Mouse (Mus musculus) CH12.LX (cell line): ENCODE data around the gene Exoc3l2. TPM values are rescaled to one million over a fixed set of nuclear protein-coding genes. Genes with fewer than 3 reads are reported as not detected.

Experiments used
- DNase-seq: peaks from one replicate; pipeline ENCODE4 v3.0.0-alpha.2; 2013; ENCODE audit errors: extremely low read depth
- H3K27ac ChIP-seq: 2 replicates; pipeline ENCODE4 v1.5.1; 2012; ENCODE audit warnings: low read depth, mild to moderate bottlenecking, control low read depth, moderate library complexity; ENCODE audit not compliant: insufficient read depth
- H3K27me3 ChIP-seq: replicated peaks from 2 replicates; pipeline ENCODE3; 2012; ENCODE audit warnings: inconsistent platforms
- H3K36me3 ChIP-seq, 2 experiments: replicated peaks in 1 of 2; 2 replicates each; pipeline versions ENCODE3 to v1.6.1; 2012; ENCODE audit warnings: inconsistent platforms in 1 of 2, low read length in 1 of 2, mild to moderate bottlenecking in 1 of 2, mixed read lengths in 1 of 2, moderate library complexity in 1 of 2; ENCODE audit not compliant: control insufficient read depth in 1 of 2, insufficient read depth in 1 of 2
- H3K4me1 ChIP-seq, 2 experiments: 2 replicates each; pipeline ENCODE4 v1.6.1; 2012; ENCODE audit warnings: inconsistent platforms in 1 of 2, moderate library complexity in 1 of 2; ENCODE audit not compliant: insufficient read depth in 2 of 2, control insufficient read depth in 1 of 2
- H3K4me2 ChIP-seq: 2 replicates; pipeline ENCODE4 v1.6.1; 2012; ENCODE audit warnings: low read depth, mild to moderate bottlenecking, control low read depth; ENCODE audit not compliant: poor library complexity, insufficient read depth, severe bottlenecking
- H3K4me3 ChIP-seq, 3 experiments: fragments of 150-350 bp in 1 of 3; sonication (generic) in 1 of 3; replicated peaks in 1 of 3; 2 replicates each; pipeline versions ENCODE3 to v1.5.1; 2011 to 2012; ENCODE audit warnings: low read depth in 2 of 3, low read length in 2 of 3, mild to moderate bottlenecking in 2 of 3, moderate library complexity in 2 of 3, control low read depth in 1 of 3, improper control_type of control experiment in 1 of 3, inconsistent platforms in 1 of 3, mixed read lengths in 1 of 3; ENCODE audit not compliant: poor library complexity in 1 of 3
- H3K79me2 ChIP-seq: replicated peaks from 2 replicates; pipeline ENCODE4 v1.6.1; 2012; ENCODE audit warnings: mild to moderate bottlenecking, moderate library complexity; ENCODE audit not compliant: control insufficient read depth, poor library complexity, insufficient read depth, severe bottlenecking; ENCODE audit errors: extremely low read depth
- H3K9ac ChIP-seq: 2 replicates; pipeline ENCODE4 v1.6.1; 2012; ENCODE audit warnings: low read depth, mild to moderate bottlenecking, control low read depth, moderate library complexity; ENCODE audit not compliant: insufficient read depth
- H3K9me3 ChIP-seq: replicated peaks from 2 replicates; pipeline ENCODE3; 2012; ENCODE audit warnings: low read length, inconsistent platforms, mixed read lengths
- ELF1 ChIP-seq: IDR thresholded peaks from 2 replicates; pipeline ENCODE4 v1.6.1; 2014; ENCODE audit warnings: low read depth, mild to moderate bottlenecking, inconsistent platforms, low read length, improper control_type of control experiment
- HCFC1 ChIP-seq: IDR thresholded peaks from 2 replicates; pipeline ENCODE4 v1.6.1; 2012; ENCODE audit warnings: low read depth, mild to moderate bottlenecking, inconsistent platforms, low read length, improper control_type of control experiment
- JUND ChIP-seq: conservative IDR thresholded peaks from 2 replicates; pipeline ENCODE4 v1.6.1; 2011; ENCODE audit warnings: low read depth, low read length, improper control_type of control experiment
- KAT2A ChIP-seq: IDR thresholded peaks from 2 replicates; pipeline ENCODE4 v1.6.1; 2012; ENCODE audit warnings: low read length, improper control_type of control experiment, inconsistent platforms; ENCODE audit not compliant: insufficient replicate concordance
- MAX ChIP-seq: IDR thresholded peaks from 2 replicates; pipeline ENCODE4 v1.6.1; 2011; ENCODE audit warnings: low read length, improper control_type of control experiment
- MAZ ChIP-seq: IDR thresholded peaks from 2 replicates; pipeline ENCODE4 v1.6.1; 2012; ENCODE audit warnings: low read depth, mild to moderate bottlenecking, inconsistent platforms, low read length, improper control_type of control experiment, moderate library complexity
- MXI1 ChIP-seq: IDR thresholded peaks from 2 replicates; pipeline ENCODE4 v1.6.1; 2011; ENCODE audit warnings: mild to moderate bottlenecking, low read depth, low read length, improper control_type of control experiment
- NELFE ChIP-seq: IDR thresholded peaks from 2 replicates; pipeline ENCODE4 v1.6.1; 2011; ENCODE audit warnings: low read depth, low read length, improper control_type of control experiment
- RAD21 ChIP-seq: IDR thresholded peaks from 2 replicates; pipeline ENCODE4 v1.6.1; 2011; ENCODE audit warnings: low read depth, mild to moderate bottlenecking, low read length, improper control_type of control experiment, moderate library complexity
- SIN3A ChIP-seq: IDR thresholded peaks from 2 replicates; pipeline ENCODE4 v1.6.1; 2012; ENCODE audit warnings: low read length, improper control_type of control experiment, inconsistent platforms
- SMC3 ChIP-seq: IDR thresholded peaks from 2 replicates; pipeline ENCODE4 v1.6.1; 2011; ENCODE audit warnings: low read depth, low read length, improper control_type of control experiment
- TBP ChIP-seq: conservative IDR thresholded peaks from 2 replicates; pipeline ENCODE4 v1.6.1; 2011; ENCODE audit warnings: low read depth, low read length, improper control_type of control experiment
- TCF12 ChIP-seq: IDR thresholded peaks from 2 replicates; pipeline ENCODE4 v1.6.1; 2014; ENCODE audit warnings: low read depth, mild to moderate bottlenecking, inconsistent platforms, low read length, improper control_type of control experiment
- ZC3H11A ChIP-seq: IDR thresholded peaks from 2 replicates; pipeline ENCODE4 v1.6.1; 2012; ENCODE audit warnings: low read depth, mild to moderate bottlenecking, inconsistent platforms, low read length, improper control_type of control experiment
- ZMIZ1 ChIP-seq: IDR thresholded peaks from 2 replicates; pipeline ENCODE4 v1.6.1; 2012; ENCODE audit warnings: low read depth, mild to moderate bottlenecking, inconsistent platforms, low read length, improper control_type of control experiment
- ZNF384 ChIP-seq: IDR thresholded peaks from 2 replicates; pipeline ENCODE4 v1.6.1; 2012; ENCODE audit warnings: low read depth, low read length, improper control_type of control experiment, inconsistent platforms
- dilution Hi-C: fragments of 300-500 bp; cut with MboI; formaldehyde crosslinking; loops from 2 replicates; pipeline ENCODE4 v1.14.3; 2020; ENCODE audit warnings: low sequenced_read_pairs; ENCODE audit not compliant: extremely low pct_unique_long_range_greater_than_20kb, extremely low pct_ligation_motif_present
- in situ Hi-C: fragments of 300-500 bp; cut with MboI; formaldehyde crosslinking; loops from 3 replicates; pipeline ENCODE4 v1.14.3; 2019; ENCODE audit warnings: low sequenced_read_pairs, low pct_ligation_motif_present, low pct_unique_long_range_greater_than_20kb, mixed read lengths
- polyA plus RNA-seq: library from polyadenylated mRNA; unstranded; fragments of >175 nt; gene quantifications from 2 replicates; pipeline ENCODE4 v1.2.1, GENCODE M21; 2012; ENCODE audit warnings: low read depth; ENCODE audit not compliant: insufficient read length
- total RNA-seq, 2 experiments: library from RNA; depleted of rRNA; stranded (reverse); fragments of 300-350 nt in 1 of 2; fragments of >200 nt in 1 of 2; gene quantifications; 2 replicates each; pipeline ENCODE4 v1.2.3; 2012 to 2014

Gene Exoc3l2
- total and polyA plus RNA-seq, 3 experiments, result 0.08 TPM; not detected in 2

DNA sequence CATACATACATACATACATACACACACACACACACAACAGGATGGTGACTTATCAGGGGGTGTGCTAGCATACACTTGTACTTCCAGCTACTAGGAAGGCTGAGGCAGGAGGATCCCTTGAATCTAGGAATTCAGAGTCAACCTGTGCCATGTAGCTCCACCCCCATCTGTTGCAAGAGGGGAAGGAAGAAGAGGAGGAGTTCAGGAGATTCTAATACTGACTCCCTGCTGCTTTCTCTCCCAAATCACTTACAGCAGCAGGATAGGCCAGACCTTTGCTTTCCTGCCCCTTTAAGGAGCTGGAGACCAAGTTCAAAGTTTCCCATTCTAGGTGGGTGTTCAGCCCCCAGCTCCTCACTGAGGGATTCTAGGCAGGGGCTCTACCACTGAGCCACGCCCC is 22.4 kb downstream of the Exoc3l2 start:
- in situ Hi-C loops, result no loop called here
- no peak overlapping the region for H3K4me2 ChIP-seq
- no peak overlapping the region for H3K27ac ChIP-seq
- DNase-seq, result no peak
- TF ChIP-seq MAZ, result no peak
- no peak for TF ChIP-seq ZMIZ1
- TF ChIP-seq JUND, result no peak
- TF ChIP-seq KAT2A, result no peak
- TF ChIP-seq TBP, result no peak
- TF ChIP-seq SIN3A, result no peak
- TF ChIP-seq TCF12, result no peak
- no peak for TF ChIP-seq SMC3
- TF ChIP-seq ZNF384, result no peak
- TF ChIP-seq, all 38 proteins: peak for 0
- Histone ChIP-seq H3K4me1 (peaks cover 5 to 7% of the 10 kb centered on the region in 2 experiments; a peak in 2 of 4 replicates), H3K27me3 (peaks cover 70% of the 10 kb centered on the region), H3K9me3 (peaks cover 2% of the 10 kb centered on the region), H3K36me3 (no peaks in the 10 kb centered on the region), H3K4me3 (no peak overlapping the region), H3K9ac (no peak overlapping the region), H3K79me2 (no peaks in the 10 kb centered on the region)
- dilution Hi-C loops, result no loop called here

DNA sequence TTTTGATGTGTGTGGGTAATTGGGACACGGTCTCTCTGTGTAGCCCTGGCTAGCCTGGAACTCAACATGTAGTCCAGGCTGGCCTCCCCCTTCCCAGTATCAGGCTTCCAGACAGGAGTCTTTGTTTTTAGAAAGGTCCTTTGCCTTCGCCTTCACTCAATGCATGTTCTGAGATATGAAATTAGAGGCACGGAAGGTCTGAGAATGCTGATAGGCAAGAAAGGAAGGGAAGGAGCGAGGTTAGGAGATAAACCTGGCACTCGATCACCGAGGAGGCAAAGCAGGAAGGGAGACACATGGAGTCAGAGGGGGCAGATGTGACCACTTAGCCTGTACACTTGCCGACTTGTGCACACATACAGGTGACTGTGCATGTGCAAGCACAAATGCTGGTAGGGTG is 23.4 kb downstream of the Exoc3l2 start:
- H3K79me2 ChIP-seq, result no peaks in the 10 kb centered on the region
- H3K27me3 ChIP-seq, result peaks cover 74% of the 10 kb centered on the region
- no peak overlapping the region for H3K4me3 ChIP-seq
- no peak for DNase-seq
- in situ Hi-C loops, result no loop called here
- no peak overlapping the region for H3K27ac ChIP-seq
- H3K4me1 ChIP-seq, result 0 out of 4 replicates have a peak, but pooled peaks cover 0 to under 1% of the 10 kb centered on the region in 2 experiments
- no peaks in the 10 kb centered on the region for H3K36me3 ChIP-seq
- H3K9me3 ChIP-seq, result peaks cover 2% of the 10 kb centered on the region
- dilution Hi-C loops, result no loop called here
- no peak for TF ChIP-seq MAX
- no peak for TF ChIP-seq ZC3H11A
- TF ChIP-seq ELF1, result no peak
- no peak for TF ChIP-seq NELFE
- no peak for TF ChIP-seq MXI1
- TF ChIP-seq HCFC1, result no peak
- TF ChIP-seq RAD21, result no peak
- TF ChIP-seq, all 38 proteins: peak for 0
- Histone ChIP-seq H3K9ac (no peak overlapping the region), H3K4me2 (no peak overlapping the region)
